Mouse (Mus musculus): ENCODE results near the gene Med19.

DNA sequence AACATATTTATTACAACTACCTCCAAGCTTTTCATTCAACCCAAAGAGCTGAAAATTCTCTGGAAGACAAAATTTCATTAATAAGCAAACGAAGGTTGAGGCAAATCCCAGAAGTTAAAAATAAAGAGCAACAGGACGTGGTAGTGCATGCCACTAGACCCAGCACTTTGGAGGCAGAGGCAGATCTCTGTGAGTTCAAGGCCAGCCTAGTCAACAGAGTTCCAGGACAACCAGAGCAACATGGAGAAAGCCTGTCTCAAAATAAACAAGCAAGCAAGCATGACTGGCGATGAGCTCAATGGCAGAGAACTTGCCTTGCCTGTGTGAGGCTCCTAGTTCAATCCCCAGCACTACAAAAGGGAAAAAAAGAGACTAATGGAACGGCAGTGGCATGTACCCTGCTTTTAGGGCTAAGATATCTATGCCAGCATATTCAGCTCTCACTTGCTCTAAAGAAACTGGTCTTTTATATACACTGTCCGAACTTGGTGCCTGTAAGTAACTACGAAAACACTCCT, 31.1 kb upstream of the Med19 start:
- no peak for TF ChIP-seq CTCF (IDR thresholded peaks at IDR 0.05; ENCODE audit: low read depth)
- TF ChIP-seq EP300 (IDR thresholded peaks at IDR 0.05; ENCODE audit: low read depth), result no peak
